Mouse (Mus musculus) spleen, adult 2 months (tissue): ENCODE results near the gene Nat8f1.
"Not testable (repeated sequence)": the region's sequence is repeated elsewhere in the genome, so short reads cannot be mapped to it uniquely, and the experiment has no call there.

Experiments
- CTCF ChIP-seq: fragments of 200-500 bp; IDR thresholded peaks from 2 replicates; pipeline ENCODE4 v1.5.1; 2011; ENCODE audit warnings: mild to moderate bottlenecking, inconsistent platforms; ENCODE audit not compliant: insufficient read depth, insufficient read length, insufficient replicate concordance; ENCODE audit errors: extremely low read depth
- POLR2A ChIP-seq: fragments of 200-500 bp; IDR thresholded peaks from 2 replicates; pipeline ENCODE4 v1.6.1; 2011; ENCODE audit warnings: low read depth, low read length, inconsistent platforms

DNA sequence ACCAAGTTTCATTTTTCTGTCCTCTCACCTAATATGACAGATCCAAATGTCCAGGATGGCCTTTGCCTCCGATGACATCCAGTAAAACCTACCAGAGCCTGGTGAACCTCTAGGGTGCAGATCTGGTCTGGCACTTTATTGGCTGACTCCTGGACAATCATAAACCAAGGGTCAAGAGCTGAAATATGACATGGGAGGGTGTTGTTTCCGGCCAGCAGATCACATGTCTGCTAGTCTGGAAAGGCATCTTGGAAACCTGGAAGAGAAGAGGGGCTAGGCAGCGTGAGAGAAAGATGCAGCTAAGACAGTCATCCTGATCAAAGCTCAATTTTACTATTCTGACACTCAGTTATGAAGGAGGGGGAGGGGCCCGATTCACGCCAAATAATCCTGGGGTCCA is 46.5 kb downstream of the Nat8f1 start, which contains the start of gene Nat8f2:
- TF ChIP-seq POLR2A, CTCF: not testable (repeated sequence)
